Mouse (Mus musculus) heart, embryonic 11.5 days (tissue): ENCODE measurements around the gene Klhdc4. TPM values are rescaled to one million over a fixed set of nuclear protein-coding genes. Genes with fewer than 3 reads are reported as not detected.

Source experiments
- ATAC-seq: fragments of 200-750 bp; cut with Nextera tagmentation; replicated peaks from 2 replicates; pipeline ENCODE4 v1.8.0; 2017; ENCODE audit warnings: moderate library complexity; ENCODE audit not compliant: insufficient number of reproducible peaks, low FRiP score, low TSS enrichment
- H3K27ac ChIP-seq: fragments of 300-500 bp; sonication (generic); 2 replicates; pipeline ENCODE4 v1.5.1; 2014; ENCODE audit warnings: mild to moderate bottlenecking, low read depth, low read length
- H3K27me3 ChIP-seq: fragments of 300-500 bp; sonication (generic); 2 replicates; pipeline ENCODE4 v1.6.1; 2014; ENCODE audit warnings: mild to moderate bottlenecking, low read length, mixed read lengths; ENCODE audit not compliant: control insufficient read depth, insufficient read depth
- H3K36me3 ChIP-seq: fragments of 300-500 bp; sonication (generic); 2 replicates; pipeline ENCODE4 v1.6.1; 2014; ENCODE audit warnings: mild to moderate bottlenecking, low read length, moderate library complexity, mixed read lengths; ENCODE audit not compliant: control insufficient read depth, insufficient read depth
- H3K4me1 ChIP-seq: fragments of 300-500 bp; sonication (generic); 2 replicates; pipeline ENCODE4 v1.6.1; 2014; ENCODE audit warnings: low read length; ENCODE audit not compliant: control insufficient read depth, insufficient read depth
- H3K4me2 ChIP-seq: fragments of 300-500 bp; sonication (generic); 2 replicates; pipeline ENCODE4 v1.6.1; 2014; ENCODE audit warnings: mild to moderate bottlenecking, moderate library complexity
- H3K4me3 ChIP-seq: fragments of 300-500 bp; sonication (generic); 2 replicates; pipeline ENCODE4 v1.5.1; 2014; ENCODE audit warnings: low read depth, low read length
- H3K9ac ChIP-seq: fragments of 300-500 bp; sonication (generic); 2 replicates; pipeline ENCODE4 v1.6.1; 2014; ENCODE audit warnings: mild to moderate bottlenecking, low read depth, low read length, moderate library complexity
- H3K9me3 ChIP-seq: fragments of 300-500 bp; sonication (generic); replicated peaks from 2 replicates; pipeline ENCODE4 v1.6.1; 2016; ENCODE audit warnings: low read length; ENCODE audit not compliant: control insufficient read depth
- WGBS: fragments of 180-500 bp; shearing (Covaris S2); extraction: QIAGEN DNeasy Blood & Tissue Kit; methylation state at CpG from one replicate; pipeline ENCODE4 v1.1.7; 2014; ENCODE audit not compliant: insufficient replicate concordance; 5-methylcytosine and 5-hydroxymethylcytosine counted together
- polyA plus RNA-seq: library from polyadenylated mRNA; unstranded; fragments of >200 nt; fragmentation: Nextera tagmentation; extraction: Ambion mirVana; gene quantifications from 2 replicates; pipeline ENCODE4 v1.2.1, GENCODE M21; 2014

Klhdc4 gene
- polyA plus RNA-seq, 1 experiment from 2014 or later: 31.1 TPM

- 71% methylated on average over 10 of the region's 10 CpGs for WGBS
- no peaks in the 10 kb centered on the region for H3K36me3 ChIP-seq
- H3K4me3 ChIP-seq: no peak overlapping the region
- peaks cover 3% of the 10 kb centered on the region for H3K4me1 ChIP-seq
- no peak for ATAC-seq
- H3K9me3 ChIP-seq: no peaks in the 10 kb centered on the region
- H3K4me2 ChIP-seq: no peak overlapping the region
- no peak overlapping the region for H3K9ac ChIP-seq
- H3K27ac ChIP-seq: no peak overlapping the region
- H3K27me3 ChIP-seq: no peaks in the 10 kb centered on the region
Observed at GRCm38 (mm10) chr8:121847261-121847822, 18.0 kb upstream of the Klhdc4 start.

- Histone ChIP-seq H3K4me1 (peaks cover 3% of the 10 kb centered on the region; the same call in 1 of the 2 replicates), H3K4me2 (no peak overlapping the region), H3K27me3 (no peaks in the 10 kb centered on the region), H3K9ac (no peak overlapping the region), H3K36me3 (no peaks in the 10 kb centered on the region), H3K9me3 (no peaks in the 10 kb centered on the region), H3K4me3 (no peak overlapping the region), H3K27ac (no peak overlapping the region)
- no peak for ATAC-seq
Observed at GRCm38 (mm10) chr8:121846815-121847214, 17.4 kb upstream of the Klhdc4 start.

DNA sequence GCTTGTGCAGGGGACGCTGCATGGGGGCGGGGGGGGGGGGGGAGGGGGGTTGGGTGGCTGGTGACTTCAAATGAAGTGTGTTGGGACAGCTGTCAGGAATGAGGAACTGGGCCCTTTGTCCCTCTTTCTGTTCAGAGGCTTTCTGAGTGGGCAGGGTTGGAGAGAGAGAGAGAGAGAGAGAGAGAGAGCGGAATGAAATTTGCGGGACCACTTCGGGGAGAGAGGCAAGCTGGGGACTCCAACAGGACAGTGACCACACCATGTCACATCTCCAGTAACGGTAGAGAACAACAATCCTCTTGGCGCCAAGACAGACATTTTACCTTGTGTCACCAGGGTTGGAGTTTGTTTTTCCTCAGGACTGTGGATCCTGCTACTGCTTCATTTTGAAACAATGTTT, 15.4 kb upstream of the Klhdc4 start:
- H3K4me2 ChIP-seq: no peak overlapping the region
- H3K27me3 ChIP-seq: no peaks in the 10 kb centered on the region
- no peak overlapping the region for H3K9ac ChIP-seq
- H3K36me3 ChIP-seq: no peaks in the 10 kb centered on the region
- H3K4me3 ChIP-seq: no peak overlapping the region
- H3K4me1 ChIP-seq: no peaks in the 10 kb centered on the region
- 39% methylated on average over 6 of the region's 7 CpGs for WGBS
- no peak for ATAC-seq
- H3K9me3 ChIP-seq: no peaks in the 10 kb centered on the region
- no peak overlapping the region for H3K27ac ChIP-seq

GRCm38 (mm10) chr8:121843184-121843733, 13.9 kb upstream of the Klhdc4 start:
- Histone ChIP-seq H3K9me3 (no peaks in the 10 kb centered on the region), H3K4me3 (no peak overlapping the region), H3K27ac (no peak overlapping the region), H3K27me3 (no peaks in the 10 kb centered on the region), H3K4me1 (no peaks in the 10 kb centered on the region), H3K9ac (no peak overlapping the region), H3K4me2 (no peak overlapping the region), H3K36me3 (no peaks in the 10 kb centered on the region)
- ATAC-seq: no peak
- WGBS: 59% methylated on average over 3 of the region's 3 CpGs

- no peaks in the 10 kb centered on the region for H3K4me1 ChIP-seq
- no peaks in the 10 kb centered on the region for H3K27me3 ChIP-seq
- no peak overlapping the region for H3K4me3 ChIP-seq
- H3K36me3 ChIP-seq: no peaks in the 10 kb centered on the region
- H3K9ac ChIP-seq: no peak overlapping the region
- H3K4me2 ChIP-seq: no peak overlapping the region
- WGBS: 86% methylated on average over 8 of the region's 8 CpGs
- H3K27ac ChIP-seq: no peak overlapping the region
- H3K9me3 ChIP-seq: no peaks in the 10 kb centered on the region
- no peak for ATAC-seq
Observed at GRCm38 (mm10) chr8:121842064-121842955, 12.9 kb upstream of the Klhdc4 start.

DNA sequence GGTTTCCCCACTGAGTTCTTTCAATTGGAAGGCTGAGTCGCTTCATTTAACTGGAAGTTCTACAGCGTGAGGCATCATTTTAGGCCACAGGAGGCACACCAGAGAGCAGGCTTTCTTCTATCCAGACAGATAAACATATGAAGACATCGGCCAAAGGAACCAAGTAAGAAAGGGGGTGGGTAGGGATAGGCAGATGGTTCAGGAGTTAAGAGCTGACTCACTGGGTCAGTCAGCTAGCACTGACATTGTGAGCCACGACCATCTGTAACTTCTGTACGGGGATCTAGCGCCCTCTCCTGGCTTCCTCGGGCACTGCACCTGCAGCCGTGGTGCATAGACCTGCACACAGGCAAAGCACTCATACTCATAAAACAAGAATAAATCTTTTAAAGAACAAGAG, 11.9 kb upstream of the Klhdc4 start:
- no peak overlapping the region for H3K27ac ChIP-seq
- no peaks in the 10 kb centered on the region for H3K36me3 ChIP-seq
- no peak overlapping the region for H3K4me2 ChIP-seq
- H3K9ac ChIP-seq: no peak overlapping the region
- no peak overlapping the region for H3K4me3 ChIP-seq
- H3K9me3 ChIP-seq: no peaks in the 10 kb centered on the region
- no peaks in the 10 kb centered on the region for H3K4me1 ChIP-seq
- WGBS: 55% methylated on average over 8 of the region's 8 CpGs
- no peak for ATAC-seq
- no peaks in the 10 kb centered on the region for H3K27me3 ChIP-seq

GRCm38 (mm10) chr8:121832503-121832902, 3.1 kb upstream of the Klhdc4 start:
- no peak overlapping the region for H3K9ac ChIP-seq
- H3K27ac ChIP-seq: no peak overlapping the region
- no peak overlapping the region for H3K4me3 ChIP-seq
- H3K4me2 ChIP-seq: no peak overlapping the region
- peaks cover 6% of the 10 kb centered on the region for H3K4me1 ChIP-seq
- no peaks in the 10 kb centered on the region for H3K27me3 ChIP-seq
- H3K9me3 ChIP-seq: no peaks in the 10 kb centered on the region
- ATAC-seq: no peak
- 17% methylated on average over 6 of the region's 6 CpGs for WGBS
- H3K36me3 ChIP-seq: no peaks in the 10 kb centered on the region

DNA sequence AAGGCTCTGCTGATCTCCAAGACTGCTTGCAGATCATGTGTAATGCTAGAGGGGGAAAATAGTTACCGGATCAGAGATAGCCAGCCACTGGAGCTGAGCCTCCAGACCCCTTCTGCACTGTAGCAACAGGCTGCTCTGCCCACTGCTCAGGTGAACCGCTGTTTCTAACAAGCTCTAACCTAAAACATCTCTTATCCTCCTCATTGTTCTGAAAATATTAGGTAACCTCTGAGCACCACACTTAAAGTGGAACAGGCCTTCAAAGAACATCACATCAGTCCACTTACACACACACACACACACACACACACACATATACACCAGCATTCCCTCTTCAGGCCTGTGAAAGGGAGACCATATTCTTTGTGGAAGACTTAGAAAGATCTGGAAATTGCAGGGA, 2.7 kb upstream of the Klhdc4 start:
- Histone ChIP-seq H3K9me3 (no peaks in the 10 kb centered on the region), H3K9ac (no peak overlapping the region), H3K4me2 (no peak overlapping the region), H3K36me3 (no peaks in the 10 kb centered on the region), H3K27me3 (no peaks in the 10 kb centered on the region), H3K4me1 (peaks cover 6% of the 10 kb centered on the region), H3K27ac (no peak overlapping the region), H3K4me3 (no peak overlapping the region)
- 69% methylated on average over 2 of the region's 2 CpGs for WGBS
- ATAC-seq: no peak
